Mouse (Mus musculus) cerebellum, postnatal 10 days (tissue): ENCODE data around the gene B3galt6.

Source experiments
- DNase-seq, 2 experiments: peaks; one replicate each; pipeline ENCODE4 v3.0.0; 2021; ENCODE audit warnings: mixed read lengths in 2 of 2

B3galt6 gene

DNA sequence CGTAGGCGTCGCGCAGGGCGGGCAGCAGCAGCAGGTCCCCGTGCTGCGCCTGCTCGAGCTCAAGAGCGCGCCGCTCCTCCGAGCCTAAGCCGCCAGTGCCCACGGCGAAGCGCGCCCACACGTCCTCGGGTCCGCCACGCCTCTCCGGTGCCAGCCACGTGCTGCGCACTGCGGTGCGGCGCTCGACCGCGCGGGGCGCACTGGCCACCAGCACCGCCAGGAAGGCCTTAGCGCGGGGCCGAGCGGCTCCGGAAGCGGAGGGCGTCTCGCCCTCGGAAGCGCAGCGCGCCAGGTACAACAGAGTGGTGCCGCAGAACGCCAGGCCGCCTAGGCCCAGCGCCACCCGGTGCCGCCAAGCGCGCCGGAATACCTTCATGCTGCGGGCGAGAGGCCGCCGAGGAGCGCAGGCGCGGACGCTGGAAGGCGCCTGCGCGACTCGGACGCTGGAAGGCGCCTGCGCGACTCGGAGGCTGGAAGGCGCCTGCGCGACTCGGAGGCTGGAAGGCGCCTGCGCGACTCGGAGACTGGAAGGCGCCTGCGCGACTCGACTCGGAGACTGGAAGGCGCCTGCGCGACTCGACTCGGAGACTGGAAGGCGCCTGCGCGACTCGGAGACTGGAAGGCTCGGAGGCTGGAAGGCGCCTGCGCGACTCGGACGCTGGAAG, at the start of gene B3galt6, which contains the start of gene Sdf4:
Gene B3galt6 (minus strand): TSS at position 409 of the 665 bp plus-strand sequence.
Gene Sdf4 (plus strand): TSS at position 632 of the 665 bp plus-strand sequence.
- peak; percentile 91 for DNase-seq

DNA sequence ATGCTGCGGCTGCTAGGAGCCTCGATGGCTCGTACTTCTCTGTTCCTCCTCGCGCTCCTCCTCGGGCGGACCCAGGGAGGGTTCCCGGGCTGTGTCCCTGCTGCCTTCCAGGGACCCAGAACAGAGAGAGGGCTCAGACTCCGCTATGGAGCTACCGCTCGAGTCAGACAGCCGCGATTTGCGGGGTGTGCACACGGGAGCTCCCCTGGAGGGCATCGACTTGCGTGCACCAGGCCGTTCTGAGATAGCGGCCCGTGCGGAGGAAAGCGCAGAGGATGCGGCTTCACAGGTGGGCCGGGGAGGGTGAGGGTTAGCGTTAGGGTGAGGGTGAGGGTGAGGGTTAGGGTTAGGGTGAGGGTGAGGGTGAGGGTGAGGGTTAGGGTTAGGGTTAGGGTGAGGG, 42.5 kb upstream of the B3galt6 start:
- no peak for DNase-seq

DNA sequence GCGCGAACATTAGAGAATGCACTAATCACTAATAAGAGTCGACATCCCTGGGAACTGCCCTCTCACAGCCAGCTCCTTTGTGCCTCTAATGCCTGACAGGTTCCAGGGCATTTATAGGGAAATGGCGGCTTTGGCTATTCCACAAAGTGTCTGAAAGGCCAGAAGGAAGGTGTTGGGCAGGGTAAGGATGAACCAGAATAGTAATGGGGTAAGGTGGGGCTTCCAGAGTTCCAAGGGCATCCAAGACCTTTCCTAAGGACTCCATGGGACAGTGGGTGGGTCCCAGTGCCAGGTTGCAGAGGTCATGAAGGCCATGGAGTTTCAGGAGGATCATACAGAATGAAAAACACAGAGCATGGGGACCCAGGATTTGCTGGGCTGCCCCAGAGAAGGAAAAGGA, 41.9 kb upstream of the B3galt6 start:
- DNase-seq, result no peak

DNA sequence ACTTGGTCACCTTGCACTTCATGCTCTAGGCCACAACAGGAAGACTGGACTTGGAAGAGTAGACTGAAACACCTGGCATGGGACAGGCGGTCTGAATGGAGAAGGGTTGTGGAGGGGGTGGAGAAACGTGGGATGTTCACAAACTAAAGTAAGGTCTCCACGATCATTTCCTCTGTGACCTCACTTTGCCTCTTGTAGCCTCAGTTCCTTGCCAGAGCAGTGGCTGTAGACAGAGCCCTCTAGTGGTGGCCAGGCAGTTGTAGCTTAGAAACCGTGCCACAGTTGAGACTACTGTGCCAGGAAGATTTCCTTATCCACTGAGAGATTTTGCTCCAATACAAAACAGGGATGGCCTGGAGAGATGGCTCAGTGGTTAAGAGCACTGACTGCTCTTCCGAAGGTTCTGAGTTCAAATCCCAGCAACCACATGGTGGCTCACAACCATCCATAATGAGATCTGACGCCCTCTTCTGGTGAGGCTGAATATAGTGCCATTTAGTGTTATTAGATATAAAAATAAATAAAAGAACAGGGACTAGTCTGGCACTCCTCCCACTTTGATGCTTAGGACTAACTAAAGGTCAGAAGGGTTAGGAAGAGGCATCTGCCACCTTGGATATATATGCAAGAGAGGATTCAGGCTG, 41.1 kb upstream of the B3galt6 start:
- DNase-seq, result peak; percentile 67 to 74

DNA sequence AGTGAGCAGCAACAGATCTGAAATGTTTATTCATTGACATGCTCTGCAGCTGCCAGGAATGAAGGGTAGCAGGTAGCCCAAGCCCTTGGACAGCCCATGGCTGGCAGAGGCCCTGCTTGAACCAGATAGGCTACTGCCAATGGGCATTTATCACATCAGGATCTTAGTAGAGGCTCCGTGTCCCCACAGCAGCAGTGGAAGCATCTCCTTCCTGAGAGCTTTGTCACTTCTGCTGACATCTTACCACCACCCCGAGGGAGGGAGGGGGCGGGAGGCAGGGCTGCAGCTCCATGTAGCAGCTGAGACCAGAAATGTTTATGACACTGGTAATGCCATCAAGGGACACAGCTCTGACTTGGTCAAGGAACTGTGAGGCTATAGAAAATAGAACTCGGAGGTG, 40.4 kb upstream of the B3galt6 start:
- peak; percentile 25 to 38 for DNase-seq

DNA sequence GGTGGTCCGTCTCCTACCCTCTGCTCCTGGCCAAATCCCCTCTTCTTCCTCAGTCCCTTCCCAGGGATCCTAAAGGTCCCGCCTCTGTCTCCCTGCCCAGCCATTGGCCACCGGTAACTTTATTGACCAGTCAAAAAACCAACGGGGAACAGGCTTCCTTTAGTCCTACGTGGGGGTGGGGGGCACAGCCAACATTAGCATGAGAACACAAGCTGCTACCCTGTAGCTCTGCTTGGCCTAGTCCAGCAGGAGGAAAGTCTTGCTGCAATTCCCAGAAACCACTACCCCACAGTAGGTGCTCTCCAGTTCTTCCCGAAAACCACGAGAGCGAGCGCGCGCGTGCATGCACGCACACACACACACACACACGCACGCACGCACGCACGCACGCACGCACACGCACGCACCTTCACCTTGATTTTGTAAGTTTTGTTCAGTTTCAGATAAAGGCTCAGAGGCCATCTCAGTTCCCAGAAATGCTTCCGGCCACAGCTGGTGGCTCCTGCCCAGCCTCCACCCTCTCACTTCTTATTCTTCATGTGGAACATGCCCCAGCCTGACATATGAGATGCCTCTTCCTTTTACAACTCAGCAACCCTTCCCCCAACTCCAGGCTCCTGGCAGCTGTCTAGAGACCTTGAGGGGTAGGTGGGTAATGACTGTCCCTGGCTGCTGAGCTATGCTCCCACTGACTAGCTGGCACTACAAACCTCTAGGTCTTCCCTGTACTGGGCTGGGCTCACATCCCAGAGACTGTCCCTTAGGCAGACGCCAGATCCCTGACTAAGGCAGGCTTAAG, 39.3 kb upstream of the B3galt6 start:
- DNase-seq, result peak; percentile 91 to 94

DNA sequence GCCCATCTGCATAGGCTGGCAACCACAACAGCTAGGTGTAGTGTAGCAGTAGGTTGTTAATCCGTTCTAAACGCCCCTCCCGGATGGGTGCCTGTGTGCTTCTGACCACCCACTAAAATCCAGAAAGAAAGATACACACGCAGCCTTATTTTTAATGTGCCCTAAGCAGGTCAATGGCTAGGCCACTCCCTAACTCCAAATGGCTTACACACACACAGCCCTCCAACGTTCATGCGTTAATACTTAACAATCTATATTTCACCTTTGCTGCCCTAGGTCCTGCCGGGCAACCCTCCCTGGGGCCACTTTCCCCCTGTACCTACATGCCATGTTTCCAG, 38.8 kb upstream of the B3galt6 start:
- DNase-seq, result no peak

DNA sequence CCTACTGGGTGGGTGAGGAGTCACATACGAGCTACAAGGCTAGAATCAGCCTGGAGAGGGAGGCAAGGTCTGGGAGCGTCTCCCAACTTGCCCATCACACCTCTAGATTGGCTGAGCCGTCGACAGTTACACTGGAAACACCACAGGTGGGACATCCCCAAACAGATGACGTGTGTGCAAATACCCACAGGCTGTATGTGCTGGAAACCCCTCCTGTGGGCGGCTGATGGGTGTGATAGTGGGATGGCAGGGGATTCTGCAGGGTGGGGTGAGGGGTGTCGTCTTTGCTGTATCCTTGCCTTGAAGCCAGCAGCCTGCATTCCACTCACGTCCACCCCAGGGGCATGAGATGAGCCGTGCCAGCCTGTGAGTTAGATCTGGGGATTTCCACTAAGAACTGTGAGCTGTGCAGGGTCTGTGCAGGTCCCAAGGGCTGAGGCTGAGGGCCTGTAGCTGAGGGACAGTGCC, 38.2 kb upstream of the B3galt6 start:
- DNase-seq, result peak; percentile 30 to 44

DNA sequence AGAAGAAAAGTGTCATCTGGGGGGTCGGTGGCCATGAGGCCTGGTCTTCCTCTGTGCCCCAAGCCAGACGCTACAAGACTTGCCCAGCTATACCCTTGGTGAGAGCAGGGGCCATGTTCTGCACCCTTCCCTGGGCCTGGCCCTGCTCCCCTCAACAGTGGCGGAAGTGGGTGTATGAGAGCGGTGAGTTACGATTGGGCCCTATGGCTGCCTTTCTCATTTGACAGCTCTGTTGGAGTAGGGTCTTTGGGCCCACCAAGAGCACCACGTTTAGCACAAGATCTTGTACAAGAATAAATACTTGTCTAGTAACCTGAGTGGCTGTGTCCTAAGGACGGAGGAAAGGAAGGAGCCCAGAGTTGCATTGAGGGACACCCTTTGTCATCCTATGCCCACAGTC, 36.1 kb upstream of the B3galt6 start:
- no peak for DNase-seq

DNA sequence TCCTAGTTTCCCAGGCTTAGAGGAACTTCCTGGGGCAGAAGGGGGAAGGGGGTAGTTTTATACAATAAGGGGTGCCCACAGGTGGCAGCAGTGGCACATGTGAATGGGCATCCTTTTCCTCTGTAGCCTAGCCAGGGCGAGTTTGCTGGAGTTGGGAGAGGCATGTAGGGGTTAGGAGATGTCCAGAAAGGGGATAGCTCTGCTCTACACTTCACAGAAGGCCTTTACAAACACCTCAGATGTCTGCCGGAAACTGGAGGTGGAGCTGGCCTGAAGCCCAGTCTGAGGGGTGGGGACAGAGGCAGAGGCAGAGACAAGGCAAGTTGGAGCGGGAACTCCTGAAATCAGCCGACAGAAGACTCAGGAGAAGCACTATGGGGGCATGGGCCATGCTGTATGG, 33.6 kb upstream of the B3galt6 start, which contains the start of gene Tnfrsf18:
Gene Tnfrsf18 (plus strand): TSS at position 152 of the 400 bp plus-strand sequence.
- DNase-seq, result peak; percentile 33 to 35

DNA sequence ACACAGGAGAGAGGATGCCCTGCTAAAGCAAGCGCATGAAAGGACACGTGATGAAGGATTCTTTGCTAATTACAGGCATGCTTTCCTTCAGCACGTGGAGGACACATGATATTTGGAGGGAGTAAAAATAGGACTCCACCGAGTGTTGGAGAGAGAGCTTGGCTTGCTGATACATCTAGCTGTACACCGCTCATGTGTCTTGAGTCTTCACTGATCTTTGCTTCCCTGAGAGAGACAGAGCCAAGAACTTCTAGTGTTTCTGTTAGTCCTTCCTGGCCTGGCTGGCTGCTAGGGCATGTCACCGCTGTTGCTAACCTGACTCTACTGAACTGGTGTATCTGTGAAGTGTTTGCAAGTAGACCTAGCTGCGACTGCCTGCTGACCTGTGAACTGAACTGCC, 31.7 kb upstream of the B3galt6 start:
- no peak for DNase-seq

DNA sequence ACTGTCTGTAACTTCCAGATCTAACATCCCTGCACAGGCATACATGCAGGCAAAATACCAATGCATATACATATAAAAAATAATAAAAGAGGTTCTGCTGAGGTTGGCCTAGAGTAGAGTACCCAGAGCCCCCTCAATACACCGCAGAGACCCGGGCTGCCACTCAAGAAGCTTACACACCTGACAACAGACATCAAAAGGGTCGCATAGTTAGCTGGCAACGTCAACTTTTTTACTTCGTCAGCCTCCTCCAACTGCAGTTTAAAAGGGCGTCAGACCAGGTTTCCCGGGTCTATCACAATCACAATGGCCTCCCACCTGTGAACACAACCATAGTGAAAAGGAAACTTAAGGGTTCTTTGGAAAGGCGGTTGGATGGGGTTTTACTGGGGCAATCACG, 31.1 kb upstream of the B3galt6 start:
- no peak for DNase-seq

DNA sequence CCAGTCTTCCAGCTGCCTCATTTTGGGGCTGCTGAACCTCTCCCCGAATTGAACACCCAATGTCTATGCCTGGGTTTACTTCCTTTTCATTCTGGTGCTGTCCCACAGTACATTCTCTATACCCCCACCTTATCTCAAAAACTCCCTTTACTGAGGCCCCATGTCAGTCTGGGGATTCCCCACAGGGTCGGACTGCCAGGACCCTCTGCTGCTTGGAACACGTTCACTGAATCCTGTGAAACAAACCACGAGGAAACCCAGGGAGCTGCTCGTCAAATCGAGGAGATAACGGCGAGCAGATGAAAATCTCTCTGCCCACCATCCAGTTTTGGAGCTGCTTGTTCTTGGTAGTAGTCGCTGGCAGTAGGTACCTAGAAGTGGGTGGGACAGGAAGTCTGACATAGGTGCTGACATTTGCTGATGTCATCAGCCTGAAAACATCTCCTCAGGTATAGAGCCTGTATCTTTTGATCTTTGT, 29.5 kb upstream of the B3galt6 start:
- DNase-seq, result no peak

DNA sequence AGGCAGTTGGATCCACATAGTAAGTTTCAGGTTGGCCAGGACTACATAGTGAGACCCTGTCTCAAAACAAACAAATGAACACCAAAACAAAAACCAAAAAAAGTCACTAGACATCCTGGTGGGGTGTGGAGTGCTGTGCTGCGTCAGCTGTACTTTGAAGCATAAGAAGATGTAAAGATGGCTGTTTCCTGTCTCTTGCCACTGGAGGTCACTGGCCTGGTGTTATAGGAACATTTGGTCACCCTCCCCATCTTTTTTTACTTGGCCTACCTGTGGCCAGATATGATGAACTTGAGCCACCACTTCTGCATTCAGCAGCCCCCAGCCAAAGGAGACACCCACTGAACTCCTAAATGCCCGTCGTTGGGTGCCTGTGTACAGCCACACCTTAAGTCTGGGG, 28.9 kb upstream of the B3galt6 start:
- no peak for DNase-seq

DNA sequence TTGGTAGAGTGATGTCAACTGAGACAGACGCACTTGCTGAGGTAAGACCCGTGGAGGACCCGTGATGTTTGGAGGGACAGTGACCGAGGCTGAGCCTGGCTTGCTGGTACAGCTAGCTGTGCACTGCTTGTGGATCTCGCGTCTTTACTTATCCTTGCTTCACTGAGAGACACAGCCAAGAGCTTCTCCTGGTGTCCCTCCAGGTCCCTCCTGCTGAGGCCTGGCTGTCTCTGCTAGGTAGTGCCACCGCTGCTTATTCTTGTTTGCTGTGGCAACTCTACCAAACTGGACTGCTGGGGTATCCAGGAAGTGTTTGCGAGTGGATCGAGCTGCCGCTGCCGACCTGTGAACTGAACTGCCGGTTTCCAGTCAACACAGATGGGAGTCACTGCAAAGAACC, 27.3 kb upstream of the B3galt6 start:
- peak; percentile 50 to 62 for DNase-seq

DNA sequence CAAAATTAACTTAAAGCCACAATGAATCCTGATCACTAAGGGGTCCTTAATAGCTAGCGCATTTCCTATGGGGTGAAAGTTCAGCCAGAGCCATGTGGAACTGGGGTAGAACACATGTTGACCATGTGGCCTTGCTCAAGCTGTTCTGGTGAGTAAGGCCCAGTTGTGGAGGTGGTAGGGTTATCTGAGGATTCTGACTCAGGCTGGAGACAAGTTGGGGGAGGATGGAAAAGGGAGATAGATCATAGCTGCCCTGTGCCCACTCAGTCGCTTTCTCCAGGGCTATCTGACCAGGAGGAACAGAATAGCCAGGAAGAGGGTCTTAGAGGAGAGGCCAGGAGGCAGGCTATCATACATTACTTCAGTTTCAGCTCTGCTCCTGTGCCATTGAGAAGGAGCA, 22.0 kb upstream of the B3galt6 start:
- DNase-seq, result no peak

DNA sequence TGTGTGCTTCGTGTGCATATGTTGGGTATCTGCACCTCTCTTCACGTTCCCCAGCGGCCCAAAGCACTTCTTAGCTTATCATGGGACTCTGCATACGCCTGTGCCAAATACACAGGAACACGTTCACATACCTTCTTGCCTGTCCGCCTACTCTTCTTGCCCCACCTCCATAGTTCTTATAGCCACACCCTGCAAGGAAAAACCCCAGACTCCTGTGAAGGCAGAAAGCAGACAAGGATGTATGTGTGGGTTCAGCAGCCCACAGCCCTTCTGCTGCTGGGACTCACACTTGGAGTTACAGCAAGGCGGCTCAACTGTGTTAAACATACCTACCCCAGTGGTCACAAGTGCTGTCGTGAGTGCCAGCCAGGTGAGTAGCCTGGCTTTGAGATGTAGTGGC, 21.2 kb upstream of the B3galt6 start, which contains the start of gene Tnfrsf4:
Gene Tnfrsf4 (plus strand): TSS at position 207 of the 400 bp plus-strand sequence.
- no peak for DNase-seq

DNA sequence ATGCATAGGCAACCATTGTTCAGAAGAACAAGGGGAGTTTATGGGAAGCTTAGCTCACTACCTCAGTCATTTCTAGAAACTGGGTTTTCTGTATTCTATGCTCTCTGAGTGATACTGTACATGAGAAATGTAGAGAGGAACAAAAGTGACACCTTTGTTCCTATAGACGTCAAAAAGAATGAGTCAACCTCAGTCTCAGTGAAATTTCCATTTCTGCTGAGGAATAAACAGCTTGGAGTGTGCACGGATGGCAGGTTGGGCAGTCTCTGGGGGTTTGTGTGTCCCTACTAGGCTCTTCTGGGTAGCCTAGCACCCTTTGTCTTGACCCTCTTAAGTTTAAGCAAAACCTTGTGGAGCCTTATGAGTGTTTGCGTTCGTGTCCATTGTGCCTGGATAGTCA, 15.9 kb upstream of the B3galt6 start:
- no peak for DNase-seq

DNA sequence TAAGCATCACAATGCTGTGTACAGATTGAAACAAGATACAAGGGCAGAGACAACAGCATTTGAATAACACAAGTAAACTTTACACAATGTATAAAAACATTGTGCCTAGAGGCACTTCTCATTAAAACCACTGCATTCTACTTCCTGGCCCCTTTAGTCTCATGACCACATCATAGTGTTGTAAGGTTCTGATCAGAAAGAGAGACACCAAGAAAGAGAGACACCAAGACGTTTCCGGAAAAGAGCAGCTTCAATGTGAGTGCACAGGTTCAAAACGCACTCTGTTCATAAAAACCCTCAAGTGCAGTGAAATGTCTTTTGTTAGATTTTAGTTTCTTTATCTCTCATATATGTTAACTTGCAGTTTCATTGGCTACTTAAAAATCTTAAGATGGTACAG, 11.7 kb upstream of the B3galt6 start:
- DNase-seq, result no peak

DNA sequence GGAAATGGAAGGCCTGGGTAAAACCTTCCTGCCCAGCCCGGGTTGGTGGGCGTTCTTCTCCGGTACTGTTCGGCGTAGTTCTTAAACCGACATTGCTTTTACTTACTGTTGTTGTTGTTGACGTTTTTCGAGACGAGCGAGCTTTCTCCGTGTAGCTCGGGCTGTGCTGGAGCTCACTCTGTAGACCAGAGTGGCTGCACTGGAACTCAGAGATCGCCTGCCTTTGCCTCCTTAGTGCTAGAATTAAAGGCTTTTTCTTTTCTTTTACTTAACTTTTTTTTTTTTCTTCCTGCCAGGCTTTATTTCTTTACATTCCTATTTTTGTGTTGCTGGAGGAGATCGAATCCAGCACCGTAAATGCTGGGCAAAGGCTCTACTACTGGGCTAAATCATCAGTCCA, 1.2 kb upstream of the B3galt6 start:
- DNase-seq, result no peak

DNA sequence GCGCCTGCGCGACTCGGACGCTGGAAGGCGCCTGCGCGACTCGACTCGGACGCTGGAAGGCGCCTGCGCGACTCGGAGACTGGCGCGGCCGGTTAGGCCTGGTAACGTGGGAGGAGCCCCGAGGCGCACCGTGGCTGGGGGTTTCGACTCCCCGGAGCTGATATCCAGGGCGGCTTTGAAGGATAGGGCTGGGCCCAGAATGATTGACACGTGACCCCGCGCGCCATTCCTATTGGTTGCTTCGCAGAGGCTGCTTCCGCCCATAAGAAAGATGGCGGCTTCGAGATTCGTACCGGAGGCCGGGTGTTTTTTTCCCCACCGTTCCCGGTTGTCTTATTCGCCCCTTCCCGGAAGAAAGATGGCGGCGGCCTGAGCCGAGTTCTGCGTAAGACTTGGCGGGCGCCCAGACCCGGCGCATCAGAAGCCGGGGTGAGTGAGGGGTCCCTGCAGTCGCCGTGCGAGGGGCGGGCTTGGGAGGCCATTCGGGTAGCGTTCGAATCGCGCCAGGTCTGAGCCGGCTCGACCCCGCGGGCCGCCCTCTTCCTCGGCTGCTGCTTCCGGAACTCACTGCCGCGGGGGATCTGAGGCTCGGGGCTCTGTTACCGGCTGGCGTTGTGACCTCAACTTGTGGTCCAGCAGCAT, 578 bp upstream of the B3galt6 start:
- peak; percentile 97 to 99 for DNase-seq

DNA sequence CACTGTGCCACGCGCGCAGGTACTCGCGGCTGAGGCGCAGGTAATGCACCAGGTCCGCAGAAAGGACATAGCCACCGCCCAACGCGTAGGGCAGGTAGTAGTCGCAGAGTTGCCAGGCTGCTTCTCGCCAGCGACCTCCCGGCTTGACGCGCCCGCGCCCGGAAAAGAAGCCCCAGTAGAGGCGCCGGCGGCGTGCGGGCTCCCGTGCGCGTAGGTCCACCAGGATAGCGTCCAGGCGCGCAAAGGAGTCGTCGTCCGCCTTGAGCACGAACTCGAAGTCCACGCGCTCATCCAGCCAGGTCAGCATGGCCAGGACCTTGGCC, 580 bp downstream of the B3galt6 start:
- no peak for DNase-seq
